Mouse (Mus musculus) spleen, postnatal 10 days (tissue): ENCODE data around the gene Tgm3.

Source experiments
- DNase-seq, 2 experiments: peaks; one replicate each; pipeline ENCODE4 v3.0.0; 2021 to 2022; ENCODE audit warnings: low spot score in 2 of 2

Gene Tgm3

DNA sequence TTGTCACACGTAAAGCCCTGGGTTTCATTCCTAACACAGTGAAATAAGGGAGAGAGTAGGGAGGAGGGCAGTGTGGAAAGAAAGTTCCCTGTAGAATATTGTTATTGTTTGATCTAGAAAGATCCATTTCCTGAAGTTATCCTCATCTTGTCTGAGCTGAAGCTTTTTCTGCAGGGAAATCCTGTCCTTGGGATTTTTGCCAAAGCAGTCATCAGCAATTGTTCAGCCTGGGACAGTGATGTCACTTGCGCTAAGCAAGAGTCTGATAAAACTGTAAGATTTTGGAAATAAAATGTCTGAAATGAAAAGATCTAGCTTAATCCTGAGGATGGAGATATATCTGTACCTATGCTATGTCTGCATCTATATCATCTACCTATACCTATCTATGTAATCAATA lies 58.2 kb downstream of the Tgm3 start:
- DNase-seq, result no peak
